Mouse (Mus musculus) testis, postnatal 14 days (tissue): ENCODE data around the gene Zfp385b.
"Not testable (repeated sequence)": the region's sequence is repeated elsewhere in the genome, so short reads cannot be mapped to it uniquely, and the experiment has no call there.

Experiments
- DNase-seq: peaks from one replicate; pipeline ENCODE4 v3.0.0; 2021; ENCODE audit warnings: low spot score

The Zfp385b gene

DNA sequence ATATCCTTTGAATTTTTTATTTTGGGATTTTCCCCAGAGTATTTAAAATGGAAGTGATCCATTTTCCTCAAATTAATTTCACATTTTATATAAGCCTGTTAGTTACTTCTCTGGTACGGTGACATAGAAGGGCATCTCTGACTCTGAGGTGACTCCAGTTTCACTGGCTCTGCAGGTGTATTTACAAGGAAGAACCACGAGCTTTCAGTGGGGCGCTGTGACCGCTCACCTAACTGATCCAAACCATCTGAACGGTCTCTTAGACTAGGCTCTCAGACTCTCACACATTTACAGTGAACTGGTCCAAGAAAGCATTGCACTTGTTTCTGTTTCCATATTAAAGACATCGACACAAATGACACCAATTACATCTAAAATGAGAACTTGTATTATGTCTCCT lies 361.0 kb downstream of the Zfp385b start:
- no peak for DNase-seq

DNA sequence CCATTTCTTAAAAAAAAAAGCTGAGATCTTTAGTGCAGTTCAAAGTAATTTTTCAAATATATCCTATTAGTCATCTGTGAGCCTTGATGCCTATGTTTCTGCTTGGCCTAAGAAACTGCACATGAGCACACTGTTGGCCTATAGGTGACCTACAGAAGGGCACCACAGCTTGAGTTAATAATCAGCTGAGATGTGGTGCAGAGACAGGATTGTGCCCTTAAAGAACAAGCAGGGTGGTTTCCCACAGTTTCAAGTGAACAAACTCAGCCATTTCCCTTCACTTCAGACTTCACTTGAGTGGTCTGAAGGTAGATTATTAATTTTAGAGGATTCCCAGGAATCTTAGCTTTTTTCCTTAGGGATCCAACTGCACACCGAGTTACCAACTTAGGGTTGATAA lies 362.3 kb downstream of the Zfp385b start:
- no peak for DNase-seq

DNA sequence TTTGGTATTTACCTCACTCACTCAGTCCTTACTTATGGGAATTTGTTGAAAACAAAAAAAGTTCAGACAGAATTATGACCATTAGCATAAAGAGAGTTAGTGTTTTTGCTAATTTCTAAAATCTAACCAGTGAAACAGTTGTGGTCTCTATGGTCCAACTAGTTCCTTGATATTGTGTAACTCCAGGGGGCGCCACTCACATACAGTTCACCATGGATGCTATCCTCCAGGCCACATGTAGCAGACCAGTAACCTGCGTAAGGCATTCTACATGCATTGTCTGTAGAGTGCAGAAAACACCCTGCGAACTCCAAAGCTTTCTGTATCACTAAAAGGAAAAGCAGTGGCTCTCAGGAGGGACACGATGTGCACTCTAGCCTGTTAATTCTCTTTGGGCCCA lies 362.8 kb downstream of the Zfp385b start:
- no peak for DNase-seq

DNA sequence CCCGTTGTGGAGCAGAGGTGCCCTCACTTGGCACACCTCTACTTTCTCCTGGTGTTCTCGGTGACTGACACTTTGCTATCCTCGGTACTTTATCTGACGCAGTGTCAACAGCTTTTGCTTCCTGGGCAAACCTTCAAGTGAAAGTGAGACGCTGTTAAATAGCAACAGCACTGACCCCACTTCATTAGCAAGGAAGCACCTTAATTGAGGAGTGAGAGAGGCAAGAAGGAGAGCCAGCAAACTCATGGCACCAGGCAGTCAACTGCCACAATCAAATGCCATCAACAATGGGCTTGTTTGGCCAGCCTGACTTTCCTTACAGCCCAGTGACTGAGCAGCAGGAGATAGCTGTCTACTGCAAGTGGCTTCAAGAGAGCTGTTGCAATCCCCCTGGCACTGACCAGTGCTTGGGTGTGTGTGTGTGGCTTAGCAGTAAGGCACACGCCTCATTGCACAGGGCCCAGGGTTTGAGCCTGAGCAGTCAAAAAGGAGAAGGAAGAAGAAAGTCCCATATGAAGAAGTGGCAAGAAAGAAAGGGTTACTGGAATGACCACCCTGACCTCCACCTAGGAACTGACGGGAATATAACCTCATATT lies 365.0 kb downstream of the Zfp385b start:
- DNase-seq: no peak

DNA sequence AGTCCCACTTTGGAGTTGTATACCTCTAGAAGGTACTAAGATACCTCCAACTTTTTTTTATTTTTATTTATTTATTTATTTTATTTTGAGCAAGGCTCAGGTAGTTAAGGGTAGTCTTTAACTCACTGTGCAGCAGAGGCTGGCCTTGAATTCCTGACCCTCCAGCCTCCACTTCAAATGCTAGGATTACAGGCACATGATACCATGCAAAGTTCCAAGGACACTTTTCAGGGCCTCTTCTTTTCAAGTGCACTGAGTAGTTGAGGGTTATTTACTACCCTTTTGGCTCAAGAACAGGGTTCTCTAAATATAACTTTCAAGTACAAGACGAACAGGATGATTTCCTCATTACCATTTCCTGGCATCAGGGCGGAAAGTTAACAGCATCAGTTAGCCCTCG lies 365.7 kb downstream of the Zfp385b start:
- no peak for DNase-seq

DNA sequence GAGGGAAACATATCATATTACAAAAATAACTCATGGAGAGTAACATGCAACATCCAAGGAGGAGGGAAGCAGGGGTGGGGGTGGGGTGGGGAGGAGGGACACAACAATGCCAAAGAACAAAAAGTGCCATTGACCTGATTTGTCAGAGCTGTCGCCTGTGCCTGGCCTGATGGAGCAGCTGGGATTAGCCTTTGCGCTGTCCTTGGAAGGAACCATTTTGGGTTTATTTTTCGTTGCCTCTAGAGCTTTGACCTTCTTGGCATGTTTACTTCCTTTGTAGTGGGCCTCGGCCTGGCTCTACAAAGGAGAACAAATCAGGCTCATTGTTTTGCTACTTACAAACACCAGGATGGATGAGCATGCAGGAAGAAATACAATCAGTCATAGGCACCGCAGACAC lies 369.4 kb downstream of the Zfp385b start:
- not testable (repeated sequence) for DNase-seq

DNA sequence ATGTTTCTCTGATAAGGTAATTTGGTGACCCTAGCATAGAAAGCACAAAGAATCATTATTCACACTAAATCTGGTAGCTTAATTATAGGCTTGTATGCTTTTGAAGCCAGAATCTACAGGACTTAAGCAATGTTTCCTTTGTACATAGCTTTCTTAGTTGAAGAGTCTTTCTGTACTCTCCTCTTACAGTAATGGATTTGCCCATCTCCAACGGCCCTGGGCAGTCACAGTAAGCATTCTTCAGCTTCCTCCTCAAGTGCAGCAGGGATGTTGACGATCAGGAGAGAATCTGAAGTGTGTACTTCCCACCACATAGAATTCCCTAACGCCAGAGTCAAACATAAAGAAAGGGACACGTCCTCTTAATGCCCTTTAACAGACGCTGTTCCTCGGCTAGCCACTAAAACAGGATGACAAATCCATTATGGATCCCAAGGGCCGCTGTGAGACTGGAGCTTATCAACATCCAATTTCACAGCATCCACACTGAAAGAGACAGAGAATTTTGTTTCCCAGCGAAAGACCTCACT lies 370.4 kb downstream of the Zfp385b start:
- no peak for DNase-seq

DNA sequence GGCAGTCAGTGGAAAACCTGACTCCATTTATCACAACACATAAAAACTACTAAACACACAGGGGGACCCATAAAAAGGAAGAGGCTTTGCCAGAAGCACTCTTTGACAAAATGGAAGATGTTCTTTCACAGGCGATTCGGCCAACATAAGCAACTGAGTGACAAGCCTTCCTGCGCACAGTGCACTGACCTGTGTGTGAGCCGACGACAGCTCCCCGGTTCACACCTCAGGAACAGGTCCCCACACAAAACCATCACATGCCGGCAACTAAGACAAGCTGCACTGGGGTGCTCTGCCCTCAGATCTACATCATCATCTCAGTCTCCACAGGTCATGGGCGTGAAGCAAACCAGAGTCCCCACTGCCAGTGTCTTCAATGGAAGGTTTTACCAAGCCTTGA lies 375.2 kb downstream of the Zfp385b start:
- DNase-seq: no peak

DNA sequence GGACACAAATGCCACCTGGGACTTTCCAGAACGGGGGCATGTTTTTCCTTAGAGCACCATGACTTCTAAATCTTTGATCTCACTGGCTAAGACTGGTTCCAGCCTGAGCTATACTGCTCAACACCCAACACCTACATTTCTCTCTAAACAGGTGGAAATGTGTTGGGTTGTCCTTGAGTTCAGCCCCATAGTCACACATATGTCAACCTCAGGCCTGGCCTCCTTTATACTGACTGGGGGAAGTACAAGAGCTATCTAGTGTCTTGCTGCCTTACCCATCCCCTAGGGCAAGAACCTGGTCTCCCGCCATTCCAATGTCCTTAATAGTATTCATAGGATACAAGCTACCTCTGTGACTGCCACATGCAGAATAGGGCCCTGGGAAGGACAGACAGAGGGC lies 378.8 kb downstream of the Zfp385b start:
- no peak for DNase-seq

DNA sequence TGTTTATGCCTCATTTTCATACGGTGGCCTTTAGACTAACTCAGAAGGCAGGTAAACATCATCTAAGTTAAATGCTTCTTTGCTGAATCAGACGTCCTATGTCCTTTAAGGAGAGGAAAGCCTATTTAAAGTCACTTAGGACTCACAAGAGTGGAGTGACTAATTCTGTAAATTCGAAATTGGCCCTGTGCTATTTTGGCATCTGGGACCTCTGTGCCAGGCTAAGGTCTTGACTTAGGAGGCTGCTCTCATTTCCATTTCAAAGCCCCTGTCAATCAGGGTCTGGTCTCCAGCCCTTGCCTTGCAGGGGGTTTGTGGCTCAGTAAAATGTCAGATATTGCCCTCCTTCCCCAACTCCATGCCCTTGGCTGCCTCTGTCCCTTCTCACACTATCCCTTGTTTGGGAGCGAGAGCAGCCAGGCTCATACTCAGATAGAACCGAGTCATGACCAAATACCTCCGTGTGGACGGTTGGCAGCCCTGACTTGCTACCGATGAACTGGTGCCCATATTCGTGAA lies 383.1 kb downstream of the Zfp385b start:
- DNase-seq: no peak

DNA sequence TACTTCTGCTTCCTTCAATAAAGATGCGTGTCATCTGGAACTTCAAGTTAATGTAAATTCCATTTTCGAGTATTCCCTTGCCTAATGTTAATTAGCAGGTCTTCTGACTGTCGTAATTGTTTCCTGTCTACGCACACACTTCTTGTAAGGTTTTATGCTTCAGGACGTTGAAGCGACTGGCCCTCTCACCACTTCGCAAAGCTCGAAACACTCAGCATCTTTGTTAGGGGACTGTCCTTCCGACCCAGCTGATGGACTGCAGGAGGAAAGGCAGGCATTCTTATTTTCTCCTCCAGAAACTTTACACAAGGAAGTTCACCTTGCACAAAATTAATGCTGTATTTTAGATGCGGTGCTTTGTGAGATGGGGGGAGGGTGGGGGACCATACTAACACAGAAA lies 400.0 kb downstream of the Zfp385b start:
- DNase-seq: no peak

DNA sequence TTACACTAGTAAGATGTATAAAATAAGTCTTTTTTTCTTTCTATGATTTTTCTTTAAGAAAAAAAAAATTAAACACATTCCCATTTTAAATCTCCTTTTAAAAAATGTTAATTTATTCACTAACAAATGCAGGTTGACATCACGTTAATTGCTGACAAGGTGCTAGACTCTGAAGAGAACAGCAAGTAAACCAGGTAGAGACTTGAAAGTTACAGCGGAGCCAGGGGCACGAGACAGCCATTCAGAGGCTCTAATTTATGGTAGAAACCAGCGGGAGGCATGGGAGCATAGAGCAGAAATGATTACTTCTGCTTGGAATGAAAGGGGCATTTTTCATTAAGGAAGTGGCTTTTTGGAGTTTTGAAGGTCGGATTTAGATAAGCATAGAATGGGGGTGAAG lies 401.4 kb downstream of the Zfp385b start:
- no peak for DNase-seq

DNA sequence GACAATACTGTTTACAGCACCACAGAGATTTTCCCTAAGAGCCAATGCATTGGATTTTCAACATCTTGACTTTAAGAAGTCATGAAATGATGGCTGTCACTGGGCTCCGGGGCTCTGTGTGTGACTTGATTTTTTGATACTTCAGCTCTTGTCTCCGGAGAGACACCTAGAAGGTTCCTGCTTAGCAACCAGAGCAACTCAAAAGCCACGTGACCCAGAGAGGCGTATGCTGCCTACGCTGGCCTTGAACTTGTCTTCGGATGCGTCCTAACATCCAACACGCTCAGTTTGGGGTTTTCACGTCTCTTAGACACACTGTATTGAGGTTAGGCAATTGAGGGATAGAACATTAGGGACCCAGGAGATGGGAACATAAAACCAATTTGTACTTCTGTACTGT lies 407.3 kb downstream of the Zfp385b start:
- DNase-seq: no peak

DNA sequence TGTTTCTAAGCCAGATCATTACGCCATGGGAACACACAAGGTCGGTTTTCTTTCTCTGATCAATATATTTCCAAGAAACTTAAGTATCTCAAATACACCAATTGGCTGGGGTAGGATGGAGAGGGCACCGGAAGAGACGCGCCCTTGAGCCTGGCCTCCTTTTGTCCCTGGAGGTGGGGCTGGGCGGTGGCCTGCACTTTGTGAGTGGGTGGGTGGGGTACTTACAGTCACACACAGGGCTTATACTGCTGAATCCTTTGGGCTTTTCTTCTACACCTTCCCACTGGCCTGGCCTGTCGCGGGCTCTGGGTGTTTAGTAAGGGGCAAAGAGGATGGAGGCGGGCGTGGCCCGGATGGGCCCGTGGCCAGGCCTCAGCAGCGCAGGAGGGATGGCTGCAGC lies 407.8 kb downstream of the Zfp385b start:
- no peak for DNase-seq

DNA sequence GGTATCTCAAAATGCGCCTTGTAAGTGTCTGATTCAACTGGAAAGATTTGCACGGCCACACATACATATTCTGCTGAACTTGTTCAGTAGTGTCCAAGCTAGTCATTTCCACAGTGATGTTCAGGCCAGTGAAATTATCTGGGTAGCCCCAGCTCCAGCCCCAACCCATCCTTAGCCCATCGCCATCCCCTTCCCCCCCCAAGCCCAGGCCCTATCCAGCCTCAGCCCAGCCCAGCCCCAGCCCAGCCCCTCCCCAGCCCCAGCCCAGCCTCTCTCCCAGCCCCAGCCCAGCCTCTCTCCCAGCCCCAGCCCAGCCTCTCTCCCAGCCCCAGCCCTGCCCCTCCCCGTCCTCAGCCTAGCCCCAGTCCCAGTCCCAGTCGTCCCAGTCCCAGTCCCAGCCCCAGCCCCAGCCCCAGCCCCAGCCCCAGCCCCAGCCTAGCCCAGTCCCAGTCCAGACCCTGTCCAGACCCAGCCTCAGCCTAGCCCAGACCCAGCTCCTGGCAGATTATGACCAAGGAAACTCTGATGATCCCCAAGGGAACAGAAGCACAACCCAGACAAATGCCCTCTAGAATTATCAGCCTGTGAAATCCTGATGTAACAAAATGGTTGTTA lies 409.8 kb downstream of the Zfp385b start:
- DNase-seq: no peak

DNA sequence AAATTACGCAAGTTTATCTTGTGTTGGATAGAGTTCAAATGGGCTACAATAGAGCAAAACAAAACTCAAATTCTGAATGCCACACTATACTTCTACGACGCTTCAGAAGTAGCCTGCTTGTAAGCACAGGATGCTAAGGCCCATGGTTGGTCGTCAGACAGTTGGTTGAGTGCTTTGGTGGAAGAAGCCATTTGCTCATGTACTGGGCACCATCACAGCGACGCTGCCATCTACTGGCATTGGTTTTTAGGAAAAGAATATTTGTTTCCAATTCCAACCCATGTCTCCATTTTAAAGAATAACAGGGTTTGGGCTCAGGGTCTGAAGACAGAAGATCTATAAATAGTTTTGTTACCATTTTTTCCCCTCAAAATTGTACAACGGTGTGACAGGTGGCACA lies 410.5 kb downstream of the Zfp385b start:
- DNase-seq: no peak

DNA sequence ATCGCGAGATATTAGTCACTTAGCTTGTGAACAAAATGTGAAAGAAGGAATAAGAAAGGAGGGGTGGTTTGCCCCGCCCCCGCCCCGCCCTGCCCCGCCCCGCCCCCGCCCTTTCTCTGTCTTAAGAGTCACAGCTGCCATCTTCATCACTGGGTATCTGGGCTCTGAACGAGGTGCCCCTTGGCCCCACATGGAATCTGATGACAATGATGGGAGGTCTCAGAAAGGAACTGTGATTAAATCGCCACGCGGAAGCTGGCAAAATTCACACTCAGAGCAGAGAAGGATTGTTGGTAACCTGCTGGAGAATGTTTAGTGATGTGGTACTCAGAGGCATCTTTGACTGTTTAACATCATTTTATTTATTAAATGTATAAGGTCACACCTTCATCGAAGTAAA lies 417.1 kb downstream of the Zfp385b start:
- DNase-seq: no peak

DNA sequence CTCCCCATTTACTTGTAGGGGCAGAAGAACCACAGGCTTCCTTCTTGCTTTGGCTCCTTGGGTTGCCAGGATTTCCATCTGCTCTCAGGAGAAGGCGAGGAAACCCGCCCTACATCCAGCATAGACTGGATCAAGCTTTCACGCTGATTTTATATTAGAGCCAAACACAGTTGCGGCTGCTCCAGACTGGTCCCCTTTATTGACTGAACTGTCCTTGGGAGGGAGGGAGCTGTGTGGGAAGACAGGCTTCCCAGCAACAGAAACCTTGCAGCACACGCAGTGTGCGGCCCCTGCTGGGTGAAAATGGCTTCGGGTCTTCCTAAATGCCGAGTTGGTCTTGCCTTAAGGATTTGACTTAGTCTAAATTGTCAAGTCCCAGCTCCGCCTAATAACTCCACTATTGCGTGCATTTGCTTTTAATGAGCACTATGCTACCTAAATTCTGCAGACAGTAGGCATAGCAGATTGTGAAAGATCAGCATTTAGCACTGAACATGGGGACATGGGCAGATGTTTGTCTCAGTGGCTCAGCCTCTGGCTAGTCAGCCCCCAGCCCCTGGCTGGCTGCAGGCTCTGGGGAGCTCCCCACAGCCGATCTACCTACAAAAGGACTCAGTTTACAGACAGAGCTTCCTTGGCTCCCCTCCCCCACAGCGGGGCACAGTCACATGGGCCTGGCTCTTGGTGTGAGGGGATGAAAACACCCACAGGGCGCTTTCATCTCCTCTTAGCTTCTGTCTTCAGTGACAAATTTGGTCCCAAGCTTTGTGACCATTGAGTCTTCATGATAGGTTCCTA lies 417.8 kb downstream of the Zfp385b start:
- DNase-seq: no peak

DNA sequence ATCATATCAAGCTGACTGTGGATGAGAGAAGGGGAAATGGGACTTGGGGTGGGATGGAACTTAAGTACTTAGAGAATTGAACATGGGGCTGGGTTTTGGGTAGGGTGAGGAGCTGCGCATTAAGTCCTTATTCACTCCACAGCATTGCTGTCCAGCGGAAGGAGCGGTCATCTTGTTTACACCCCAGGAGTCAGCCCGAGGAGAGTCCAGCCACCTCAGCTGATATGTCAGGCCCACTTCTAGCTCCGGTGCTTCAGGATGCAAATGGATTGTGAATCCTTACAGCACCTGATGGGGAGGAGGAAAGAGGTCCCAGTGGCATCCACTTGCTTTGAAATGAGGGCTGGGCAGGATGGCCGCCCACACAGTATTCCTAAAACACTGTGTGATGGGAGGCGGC lies 425.6 kb downstream of the Zfp385b start:
- no peak for DNase-seq

DNA sequence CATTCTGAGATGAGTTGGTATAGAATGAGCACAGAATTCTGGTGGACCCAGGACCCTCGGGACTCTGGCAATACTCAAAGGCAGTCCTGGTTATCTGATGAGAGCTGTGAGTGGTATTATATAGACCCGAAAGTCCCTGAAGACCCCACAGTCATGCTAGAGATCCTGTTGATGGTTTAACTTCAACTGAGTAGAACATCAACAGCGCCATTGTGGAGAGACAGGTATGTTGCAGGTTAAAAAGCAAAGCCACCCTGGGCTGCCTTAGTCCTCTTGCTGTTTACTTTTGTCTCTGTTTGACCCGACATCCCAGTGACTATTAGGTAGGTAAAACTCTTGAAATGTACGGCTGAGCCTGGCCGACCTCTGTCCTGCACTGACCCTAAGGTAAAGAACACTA lies 431.3 kb downstream of the Zfp385b start:
- DNase-seq: no peak

DNA sequence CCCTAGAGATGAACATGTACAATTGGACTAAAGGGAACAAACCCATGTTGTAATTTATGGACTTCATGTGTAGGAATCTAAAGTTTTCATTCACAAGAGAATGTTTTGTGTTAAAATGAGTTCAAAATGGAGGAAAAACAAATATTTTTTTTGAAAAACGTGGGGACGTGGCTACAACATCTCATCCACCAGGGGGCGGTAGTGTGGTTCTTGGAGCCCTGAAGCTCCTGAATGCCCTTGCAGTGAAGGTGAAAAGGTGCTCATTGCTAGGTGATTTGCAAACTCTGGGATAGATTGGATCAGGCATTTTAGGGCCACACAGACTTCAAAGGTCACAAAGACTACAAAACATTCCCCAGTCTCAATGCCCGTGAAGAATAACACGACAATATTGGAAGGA lies 432.9 kb downstream of the Zfp385b start:
- DNase-seq: peak; percentile 46

DNA sequence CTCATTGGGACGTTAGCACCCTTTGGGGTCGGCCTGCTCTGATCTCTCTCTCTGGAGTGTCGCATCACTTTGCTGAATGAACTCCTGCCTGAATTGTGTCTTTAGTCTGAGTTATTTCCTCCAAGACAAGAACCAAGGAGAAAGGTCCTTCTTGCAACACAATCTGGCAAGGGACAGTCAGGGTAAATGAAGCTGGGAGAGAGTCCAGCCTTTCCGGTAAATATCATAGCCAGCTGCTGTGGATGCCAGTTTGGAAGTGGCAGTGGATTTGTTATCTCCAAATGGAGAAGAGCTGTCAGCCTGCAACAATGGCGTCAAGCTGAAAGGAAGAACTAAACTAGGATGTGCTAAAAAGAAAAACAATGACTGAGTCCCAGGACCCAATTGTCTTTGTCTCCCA lies 436.7 kb downstream of the Zfp385b start:
- DNase-seq: no peak

DNA sequence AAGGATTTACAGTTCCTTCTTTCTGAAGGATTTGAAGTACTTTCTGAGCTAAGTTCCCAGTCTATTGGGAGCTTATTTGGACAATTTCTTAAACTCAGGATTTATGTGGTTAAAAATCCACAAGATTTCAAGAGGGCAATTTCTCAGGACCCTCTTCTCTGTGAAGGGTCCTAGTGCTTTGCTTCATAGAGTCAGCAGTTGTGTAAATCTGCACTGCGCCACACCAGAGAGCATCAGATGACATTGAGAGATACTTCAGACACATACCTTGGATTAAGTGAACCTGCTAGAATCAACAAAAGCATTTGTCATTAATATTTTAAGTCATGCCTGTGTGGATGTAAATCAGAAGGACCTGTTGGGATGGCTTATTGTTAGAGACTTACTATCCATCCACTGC lies 439.5 kb downstream of the Zfp385b start:
- no peak for DNase-seq
